Mouse (Mus musculus): ENCODE results near the gene Smc3.

DNA sequence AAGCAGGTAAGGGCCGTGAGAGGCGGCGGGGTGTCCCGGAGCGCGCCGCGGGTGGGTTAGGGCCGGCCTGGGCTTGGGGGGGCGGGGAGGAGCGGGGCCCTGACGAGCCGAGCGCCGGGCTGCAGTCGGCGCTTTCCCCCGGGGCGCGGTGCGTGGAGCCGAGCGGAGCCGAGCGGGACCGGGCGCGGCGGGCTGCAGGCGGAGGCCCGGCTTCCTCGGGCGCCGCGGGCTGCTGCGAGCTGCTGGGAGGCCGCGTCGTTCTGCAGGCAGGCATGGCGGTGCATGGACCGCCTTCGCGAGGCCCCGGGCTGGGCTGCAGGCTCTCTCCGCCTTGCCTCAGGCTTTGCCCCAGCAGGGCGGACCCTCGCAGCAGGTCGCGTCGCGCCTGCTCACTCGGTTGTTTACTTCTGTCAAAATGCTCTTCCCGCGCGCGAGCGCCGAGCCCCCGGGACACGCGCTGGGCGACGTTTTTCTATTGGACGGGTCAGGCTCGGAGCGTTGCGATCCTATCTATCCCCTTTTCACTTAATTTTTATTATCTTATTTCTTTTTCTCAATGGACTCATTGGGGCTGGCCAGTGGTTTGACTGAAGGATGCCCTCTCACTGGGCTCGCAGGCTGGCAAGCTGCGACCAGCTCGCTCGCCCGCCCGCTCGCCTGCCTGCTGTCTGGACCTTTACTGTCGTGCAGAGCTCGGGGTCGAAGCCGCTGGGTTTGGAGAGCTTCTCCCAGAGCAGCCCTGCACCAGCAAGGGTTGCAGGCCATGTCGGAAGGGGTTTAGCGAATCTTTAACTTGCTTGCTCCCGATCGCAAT, 558 bp downstream of the Smc3 start:
- TF ChIP-seq CTCF (conservative IDR thresholded peaks at IDR 0.05 in 1 of 2, IDR thresholded peaks at IDR 0.05 in 1 of 2; ENCODE audit: low read depth in 2 of 2, low read length in 2 of 2) (no peak), BHLHE40 (IDR thresholded peaks at IDR 0.05; ENCODE audit: low read depth, low read length) (no peak), EP300 (IDR thresholded peaks at IDR 0.05; ENCODE audit: low read length) (no peak), TCF12 (IDR thresholded peaks at IDR 0.05; ENCODE audit: low read depth, low read length) (no peak), POLR2A (IDR thresholded peaks at IDR 0.05; ENCODE audit: low read depth, low read length) (no peak), E2F4 (IDR thresholded peaks at IDR 0.05; ENCODE audit: insufficient replicate concordance, low read depth, low read length) (no peak), MAFK (IDR thresholded peaks at IDR 0.05; ENCODE audit: insufficient replicate concordance, low read length) (no peak), GABPA (IDR thresholded peaks at IDR 0.05; ENCODE audit: insufficient replicate concordance, low read depth, low read length) (no peak), MAZ (IDR thresholded peaks at IDR 0.05; ENCODE audit: low read depth, low read length) (no peak; the same call in 1 of the 2 replicates)

Measured in CH12.LX (cell line).